Comparison of ENCODE assay signal across 15 mouse cellular contexts in genomic region chr4:149504858-149505257, GRCm38 (mm10). TPM values are rescaled to one million over a fixed set of nuclear protein-coding genes. Genes with fewer than 3 reads are reported as not detected.
DNase-seq lines count a peak whose midpoint lies in the region; ATAC-seq lines count a peak whose summit lies in the region.
"Had no signal": no experiment of that assay in that cellular context is flagged by ENCODE, and none has a peak within 500 bp of the region (broad histone marks: within the 10 kb centered on the region; RNA-seq: fewer than 3 reads in every experiment).

No protein-coding gene starts in this region.

- H3K4me1 ChIP-seq in hindbrain, embryonic 15.5 days (replicated peaks) = no peaks in the 10 kb centered on the region
- H3K4me1 ChIP-seq in hindbrain, embryonic 12.5 days = no peaks in the 10 kb centered on the region; the same call in 1 of the 2 replicates
- peaks cover 22% of the 10 kb centered on the region for H3K4me1 ChIP-seq in forebrain, embryonic 10.5 days
- H3K4me1 ChIP-seq in limb, embryonic 13.5 days = peaks cover 10% of the 10 kb centered on the region

- no peaks in the 10 kb centered on the region for H3K9me3 ChIP-seq in hindbrain, embryonic 15.5 days
- H3K9me3 ChIP-seq in hindbrain, embryonic 12.5 days (replicated peaks) = no peaks in the 10 kb centered on the region
- no peaks in the 10 kb centered on the region for H3K9me3 ChIP-seq in forebrain, embryonic 10.5 days
- H3K9me3 ChIP-seq in limb, embryonic 13.5 days = no peaks in the 10 kb centered on the region

- no peak overlapping the region for H3K4me2 ChIP-seq in hindbrain, embryonic 15.5 days
- H3K4me2 ChIP-seq in hindbrain, embryonic 12.5 days (replicated peaks) = no peak overlapping the region
- H3K4me2 ChIP-seq in limb, embryonic 13.5 days (replicated peaks) = no peak overlapping the region

- H3K9ac ChIP-seq in hindbrain, embryonic 15.5 days = no peak overlapping the region
- H3K9ac ChIP-seq in hindbrain, embryonic 12.5 days = no peak overlapping the region
- no peak overlapping the region for H3K9ac ChIP-seq in limb, embryonic 13.5 days

- no peaks in the 10 kb centered on the region for H3K27me3 ChIP-seq in hindbrain, embryonic 15.5 days
- no peaks in the 10 kb centered on the region for H3K27me3 ChIP-seq in hindbrain, embryonic 12.5 days
- H3K27me3 ChIP-seq in forebrain, embryonic 10.5 days (ENCODE audit: poor library complexity, severe bottlenecking) = 0 out of 2 replicates have a peak, but pooled peaks cover 7% of the 10 kb centered on the region
- H3K27me3 ChIP-seq in limb, embryonic 13.5 days = no peaks in the 10 kb centered on the region

- peak; percentile 24 for DNase-seq in A20 (ENCODE audit: low read depth, low spot score)
- peak; percentile 26 for DNase-seq in forebrain, embryonic 10.5 days (ENCODE audit: extremely low spot score, low spot score)
- DNase-seq in left cerebral cortex, adult 11 months (ENCODE audit: low spot score) = no peak
- no peak for DNase-seq in cerebellum, postnatal 25 days
- DNase-seq in ovary, postnatal 14 days (ENCODE audit: low spot score) = no peak
- DNase-seq: adrenal gland, adult 8-10 months; cerebellum, adult 11 months; heart, postnatal 36 days; kidney, adult 2 months; lung, postnatal 4 days; thymus, postnatal 14 days had no signal

- H3K27ac ChIP-seq in hindbrain, embryonic 15.5 days (replicated peaks) = peak overlapping the region; percentile 43; the same call in 1 of the 2 replicates
- H3K27ac ChIP-seq in hindbrain, embryonic 12.5 days = no peak overlapping the region
- peak overlapping the region; percentile 81 for H3K27ac ChIP-seq in forebrain, embryonic 10.5 days
- peak overlapping the region; percentile 78 for H3K27ac ChIP-seq in limb, embryonic 13.5 days

- WGBS in hindbrain, embryonic 15.5 days = 29% methylated on average over 3 of the region's 3 CpGs
- 42% methylated on average over 3 of the region's 3 CpGs for WGBS in hindbrain, embryonic 12.5 days
- whole genome bisulfite sequencing in forebrain, embryonic 10.5 days = 11% methylated on average over 3 of the region's 3 CpGs
- WGBS in limb, embryonic 13.5 days = 21% methylated on average over 3 of the region's 3 CpGs

- H3K4me3 ChIP-seq in hindbrain, embryonic 15.5 days = no peak overlapping the region
- H3K4me3 ChIP-seq in hindbrain, embryonic 12.5 days = no peak overlapping the region
- peak overlapping the region; percentile 6; the same call in 1 of the 2 replicates for H3K4me3 ChIP-seq in forebrain, embryonic 10.5 days
- H3K4me3 ChIP-seq in limb, embryonic 13.5 days = no peak overlapping the region

- H3K36me3 ChIP-seq in hindbrain, embryonic 15.5 days = no peaks in the 10 kb centered on the region
- peaks cover 19% of the 10 kb centered on the region for H3K36me3 ChIP-seq in hindbrain, embryonic 12.5 days
- H3K36me3 ChIP-seq in forebrain, embryonic 10.5 days (replicated peaks) = peaks cover 32% of the 10 kb centered on the region
- H3K36me3 ChIP-seq in limb, embryonic 13.5 days = peaks cover 32% of the 10 kb centered on the region

- ATAC-seq in hindbrain, embryonic 15.5 days (ENCODE audit: low FRiP score, low read depth) = no peak
- ATAC-seq in hindbrain, embryonic 12.5 days (ENCODE audit: low FRiP score) = no peak
- ATAC-seq in limb, embryonic 13.5 days (ENCODE audit: low FRiP score, low read depth) = peak; percentile 37; the same call in 1 of the 2 replicates

RNA-seq across cellular contexts. Expression of gene Ctnnbip1, which starts 13.2 kb away (rescaled TPM):
- polyA plus RNA-seq in hindbrain, embryonic 15.5 days (2015; fragmentation: Nextera tagmentation; extraction: Ambion mirVana) = 101 and 105 TPM in 2 replicates
- polyA plus RNA-seq in hindbrain, embryonic 12.5 days (2016; fragmentation: Nextera tagmentation; extraction: Ambion mirVana) = 79.0 and 87.1 TPM in 2 replicates
- polyA plus RNA-seq in forebrain, embryonic 10.5 days (2016; fragmentation: Nextera tagmentation; extraction: Ambion mirVana) = 53.6 and 59.6 TPM in 2 replicates
- polyA plus RNA-seq in limb, embryonic 13.5 days (2015; fragmentation: Nextera tagmentation; extraction: Ambion mirVana) = 80.3 and 83.9 TPM in 2 replicates

RNA-seq across cellular contexts. Expression of gene Lzic, which starts 19.8 kb away (rescaled TPM):
- 39.4 and 40.8 TPM in 2 replicates for polyA plus RNA-seq in hindbrain, embryonic 15.5 days (2015; fragmentation: Nextera tagmentation; extraction: Ambion mirVana)
- polyA plus RNA-seq in hindbrain, embryonic 12.5 days (2016; fragmentation: Nextera tagmentation; extraction: Ambion mirVana) = 46.7 and 46.8 TPM in 2 replicates
- 51.8 and 55.2 TPM in 2 replicates for polyA plus RNA-seq in forebrain, embryonic 10.5 days (2016; fragmentation: Nextera tagmentation; extraction: Ambion mirVana)
- polyA plus RNA-seq in limb, embryonic 13.5 days (2015; fragmentation: Nextera tagmentation; extraction: Ambion mirVana) = 55.8 and 62.5 TPM in 2 replicates

RNA-seq across cellular contexts. Expression of gene Nmnat1, which starts 19.9 kb away (rescaled TPM):
- polyA plus RNA-seq in hindbrain, embryonic 15.5 days (2015; fragmentation: Nextera tagmentation; extraction: Ambion mirVana) = 8.8 and 9.3 TPM in 2 replicates
- 12.1 and 13.8 TPM in 2 replicates for polyA plus RNA-seq in hindbrain, embryonic 12.5 days (2016; fragmentation: Nextera tagmentation; extraction: Ambion mirVana)
- polyA plus RNA-seq in forebrain, embryonic 10.5 days (2016; fragmentation: Nextera tagmentation; extraction: Ambion mirVana) = 17.9 and 18.4 TPM in 2 replicates
- polyA plus RNA-seq in limb, embryonic 13.5 days (2015; fragmentation: Nextera tagmentation; extraction: Ambion mirVana) = 10.5 and 12.4 TPM in 2 replicates

RNA-seq across cellular contexts. Expression of gene Tmem274, which starts 27.7 kb away (rescaled TPM):
- polyA plus RNA-seq in hindbrain, embryonic 15.5 days (2015; fragmentation: Nextera tagmentation; extraction: Ambion mirVana) = 0.37 and 0.52 TPM in 2 replicates
- 0.37 and 0.40 TPM in 2 replicates for polyA plus RNA-seq in hindbrain, embryonic 12.5 days (2016; fragmentation: Nextera tagmentation; extraction: Ambion mirVana)
- polyA plus RNA-seq in forebrain, embryonic 10.5 days (2016; fragmentation: Nextera tagmentation; extraction: Ambion mirVana) = 0.50 and 0.63 TPM in 2 replicates
- polyA plus RNA-seq in limb, embryonic 13.5 days (2015; fragmentation: Nextera tagmentation; extraction: Ambion mirVana) = 0.55 and 0.99 TPM in 2 replicates
- polyA plus RNA-seq: C2C12; kidney, adult 2 months had no signal

RNA-seq across cellular contexts. Expression of gene Rbp7, which starts 50.1 kb away (rescaled TPM):
- polyA plus RNA-seq in hindbrain, embryonic 15.5 days (2015; fragmentation: Nextera tagmentation; extraction: Ambion mirVana) = not detected in 2 replicates
- not detected in 2 replicates for polyA plus RNA-seq in hindbrain, embryonic 12.5 days (2016; fragmentation: Nextera tagmentation; extraction: Ambion mirVana)
- polyA plus RNA-seq in forebrain, embryonic 10.5 days (2016; fragmentation: Nextera tagmentation; extraction: Ambion mirVana) = not detected in 2 replicates
- polyA plus RNA-seq in limb, embryonic 13.5 days (2015; fragmentation: Nextera tagmentation; extraction: Ambion mirVana) = 0.37 and 0.41 TPM in 2 replicates
- polyA plus RNA-seq: C2C12 had no signal

Comparison
In these comparisons a context has a peak if more than half of its experiments do, and no peak if none do; other contexts are left out.
1. DNase-seq: peak in A20 (single experiment) and forebrain, embryonic 10.5 days (single experiment); none in left cerebral cortex, adult 11 months (single experiment), cerebellum, postnatal 25 days (0 of 2) and ovary, postnatal 14 days (single experiment).